Mouse (Mus musculus): ENCODE measurements at regions not wholly inside any gene's neighbourhood (a gene's known extent, or its start where the extent isn't known, plus 50 kb on each side); places are given as distances from the start of the nearest gene placed in this dataset.

DNA sequence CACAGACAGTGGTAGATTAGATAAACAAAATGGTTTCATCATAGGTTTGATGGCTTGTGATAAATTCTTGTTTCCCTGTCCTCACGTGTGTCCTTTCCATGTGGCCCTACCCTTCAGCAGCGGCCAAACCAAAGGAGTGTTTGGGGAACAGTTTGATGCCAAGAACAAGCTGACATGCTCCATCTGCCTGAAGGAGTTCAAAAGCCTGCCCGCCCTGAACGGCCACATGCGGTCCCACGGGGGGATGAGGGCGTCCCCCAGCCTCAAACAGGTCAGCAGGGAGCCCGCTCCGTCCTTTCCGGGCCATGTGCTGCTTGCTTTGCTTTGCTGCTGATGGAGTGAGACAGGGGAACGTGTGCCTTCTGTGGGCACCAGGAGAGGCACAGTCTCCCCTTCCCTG lies 51.0 kb upstream of the Mrps10 start:
- peaks cover 5% of the 10 kb centered on the region; the same call in 1 of the 2 replicates for H3K36me3 ChIP-seq (ENCODE audit: control insufficient read depth, insufficient read depth, low read length)
- ATAC-seq (replicated peaks; ENCODE audit: low FRiP score), result no peak
- WGBS, result 87% methylated on average over 11 of the region's 11 CpGs

GRCm38 (mm10) chr17:47313162-47313561 lies 55.5 kb upstream of the Mrps10 start:
- no peaks in the 10 kb centered on the region for H3K4me1 ChIP-seq (replicated peaks; ENCODE audit: control insufficient read depth, insufficient read depth, low read length)
- DNase-seq (ENCODE audit: low spot score) (no peak), ATAC-seq (replicated peaks; ENCODE audit: low FRiP score) (no peak)
- no peak overlapping the region for H3K4me3 ChIP-seq (ENCODE audit: low read depth, low read length)
- H3K4me2 ChIP-seq, result no peak overlapping the region
- H3K9ac ChIP-seq (ENCODE audit: low read depth, low read length), result no peak overlapping the region
- H3K9me3 ChIP-seq (ENCODE audit: control insufficient read depth, low read length), result no peaks in the 10 kb centered on the region
- no peak overlapping the region for H3K27ac ChIP-seq (ENCODE audit: low read depth, low read length)
- H3K36me3 ChIP-seq (ENCODE audit: control insufficient read depth, insufficient read depth, low read length), result peaks cover 5% of the 10 kb centered on the region; the same call in 1 of the 2 replicates
- WGBS, result 85% methylated on average over 7 of the region's 7 CpGs
- no peaks in the 10 kb centered on the region for H3K27me3 ChIP-seq (replicated peaks; ENCODE audit: control insufficient read depth, insufficient read depth, low read length)

More for the DNA sequence above, 51.0 kb upstream of the Mrps10 start:
- Histone ChIP-seq H3K4me1 (replicated peaks; ENCODE audit: control insufficient read depth, insufficient read depth, low read length) (peaks cover 7% of the 10 kb centered on the region), H3K9me3 (ENCODE audit: control insufficient read depth, low read length) (no peaks in the 10 kb centered on the region), H3K9ac (ENCODE audit: low read depth, low read length) (no peak overlapping the region), H3K27me3 (replicated peaks; ENCODE audit: control insufficient read depth, insufficient read depth, low read length) (no peaks in the 10 kb centered on the region), H3K27ac (ENCODE audit: low read depth, low read length) (no peak overlapping the region), H3K4me3 (ENCODE audit: low read depth, low read length) (no peak overlapping the region), H3K4me2 (no peak overlapping the region)
- no peak for DNase-seq (ENCODE audit: low spot score)

- H3K4me2 ChIP-seq, result no peak overlapping the region
- no peak overlapping the region for H3K27ac ChIP-seq (ENCODE audit: low read depth, low read length)
- no peak overlapping the region for H3K4me3 ChIP-seq (ENCODE audit: low read depth, low read length)
- no peak overlapping the region for H3K9ac ChIP-seq (ENCODE audit: low read depth, low read length)
- H3K9me3 ChIP-seq (ENCODE audit: control insufficient read depth, low read length), result no peaks in the 10 kb centered on the region
- H3K27me3 ChIP-seq (replicated peaks; ENCODE audit: control insufficient read depth, insufficient read depth, low read length), result no peaks in the 10 kb centered on the region
- no peaks in the 10 kb centered on the region for H3K4me1 ChIP-seq (replicated peaks; ENCODE audit: control insufficient read depth, insufficient read depth, low read length)
- WGBS, result 83% methylated on average over 5 of the region's 5 CpGs
- ATAC-seq (replicated peaks; ENCODE audit: low FRiP score), result no peak
- DNase-seq (ENCODE audit: low spot score), result no peak
- H3K36me3 ChIP-seq (ENCODE audit: control insufficient read depth, insufficient read depth, low read length), result peaks cover 5% of the 10 kb centered on the region; the same call in 1 of the 2 replicates
Measured at GRCm38 (mm10) chr17:47311272-47311671, 57.4 kb upstream of the Mrps10 start.

DNA sequence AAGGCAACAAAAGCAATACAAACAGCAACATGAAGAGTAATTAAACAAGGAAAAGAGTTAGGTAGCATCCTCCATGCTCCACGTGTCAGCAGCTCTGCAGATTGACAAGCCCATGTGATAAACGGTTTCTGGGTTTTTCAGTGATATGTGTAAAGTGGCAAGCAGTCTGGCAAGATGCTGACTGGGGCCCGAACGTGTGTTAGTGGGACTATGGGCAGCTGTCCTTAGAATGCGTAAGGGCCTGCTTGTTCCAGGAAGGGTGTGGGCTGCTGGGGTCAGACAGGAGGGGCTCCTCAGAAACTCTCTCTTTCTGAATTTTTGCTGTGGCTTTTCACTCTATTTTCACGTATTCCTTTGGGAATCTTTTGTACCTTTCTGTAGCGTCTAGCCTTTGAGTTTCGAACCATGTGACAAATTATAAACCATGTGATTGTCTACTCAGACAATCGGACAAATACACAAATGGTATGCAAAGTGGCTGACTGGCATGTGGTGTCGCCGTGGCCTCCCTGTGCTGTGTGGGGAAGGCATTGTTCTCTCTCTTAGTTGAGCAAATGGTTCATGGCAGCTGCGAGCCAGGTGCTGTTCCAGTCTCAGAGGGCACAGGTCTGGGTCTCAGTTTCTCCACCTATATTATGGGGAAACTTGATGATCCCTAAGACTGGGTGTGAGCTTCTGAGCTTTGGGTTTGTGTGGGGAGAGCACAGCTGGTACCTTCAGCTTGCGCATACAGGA lies 62.5 kb upstream of the Mrps10 start:
- no peaks in the 10 kb centered on the region for H3K27me3 ChIP-seq (replicated peaks; ENCODE audit: control insufficient read depth, insufficient read depth, low read length)
- H3K4me1 ChIP-seq (replicated peaks; ENCODE audit: control insufficient read depth, insufficient read depth, low read length), result no peaks in the 10 kb centered on the region
- no peak for ATAC-seq (replicated peaks; ENCODE audit: low FRiP score)
- H3K36me3 ChIP-seq (ENCODE audit: control insufficient read depth, insufficient read depth, low read length), result no peaks in the 10 kb centered on the region
- H3K4me3 ChIP-seq (ENCODE audit: low read depth, low read length), result no peak overlapping the region
- H3K4me2 ChIP-seq, result no peak overlapping the region
- H3K27ac ChIP-seq (ENCODE audit: low read depth, low read length), result no peak overlapping the region
- WGBS, result 80% methylated on average over 13 of the region's 13 CpGs
- no peak for DNase-seq (ENCODE audit: low spot score)
- H3K9ac ChIP-seq (ENCODE audit: low read depth, low read length), result no peak overlapping the region
- H3K9me3 ChIP-seq (ENCODE audit: control insufficient read depth, low read length), result no peaks in the 10 kb centered on the region

DNA sequence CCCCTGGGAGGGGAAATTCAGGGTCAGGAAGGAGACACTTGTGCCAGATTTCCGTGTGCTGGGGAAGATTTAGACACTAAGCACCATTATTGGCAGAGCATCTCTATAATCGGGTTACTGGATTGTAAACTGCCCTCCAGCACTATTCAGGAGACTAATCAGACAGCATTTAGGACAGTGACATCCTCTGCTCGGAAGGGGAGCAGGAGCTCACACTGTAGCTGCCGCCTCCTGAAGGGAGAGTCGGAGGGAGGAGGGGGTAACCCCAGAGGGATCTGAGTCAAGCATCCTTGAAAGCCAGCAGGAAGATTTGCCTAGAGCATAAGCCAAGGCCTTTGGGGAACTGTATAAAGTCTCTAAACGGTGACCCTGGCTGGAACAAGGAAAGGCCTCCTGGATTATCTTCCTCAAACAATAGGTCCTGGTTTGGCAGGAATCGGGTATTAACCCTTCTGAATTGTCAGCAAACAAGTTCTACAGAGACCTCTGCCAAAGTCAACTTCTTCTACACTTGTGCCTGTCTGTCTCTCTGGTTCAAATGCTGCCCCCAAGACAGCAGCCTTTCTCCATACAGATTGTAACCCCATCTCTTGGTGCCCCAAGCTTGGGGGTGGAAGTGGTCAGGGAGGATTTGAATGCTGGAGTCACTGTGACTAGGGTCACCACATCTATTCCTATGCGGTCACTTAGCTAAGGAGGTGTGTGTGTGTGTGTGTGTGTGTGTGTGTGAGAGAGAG lies 64.1 kb upstream of the Mrps10 start:
- no peak for DNase-seq (ENCODE audit: low spot score)

DNA sequence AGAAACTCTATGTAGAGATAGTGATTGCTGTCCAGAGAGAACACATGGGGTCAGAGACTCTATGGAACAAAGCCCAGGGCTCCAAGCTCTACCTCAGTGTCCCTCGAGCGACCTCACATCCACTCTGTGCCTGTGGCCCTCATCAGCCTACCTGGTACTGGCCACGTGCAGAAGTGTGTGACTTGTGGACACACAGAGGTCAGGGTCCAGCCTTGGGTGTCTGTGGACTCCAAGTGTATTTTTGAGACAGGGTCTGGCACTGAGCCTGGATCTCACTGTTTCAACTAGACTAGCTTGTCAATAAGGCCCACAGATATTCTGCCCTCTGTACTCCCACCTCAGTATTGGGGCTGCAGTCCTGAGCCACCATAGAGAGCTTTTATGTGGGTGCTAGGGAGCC lies 65.1 kb upstream of the Mrps10 start:
- Histone ChIP-seq H3K4me2 (no peak overlapping the region), H3K9ac (ENCODE audit: low read depth, low read length) (no peak overlapping the region), H3K36me3 (ENCODE audit: control insufficient read depth, insufficient read depth, low read length) (no peaks in the 10 kb centered on the region), H3K4me3 (ENCODE audit: low read depth, low read length) (no peak overlapping the region), H3K27ac (ENCODE audit: low read depth, low read length) (no peak overlapping the region), H3K9me3 (ENCODE audit: control insufficient read depth, low read length) (no peaks in the 10 kb centered on the region), H3K27me3 (replicated peaks; ENCODE audit: control insufficient read depth, insufficient read depth, low read length) (no peaks in the 10 kb centered on the region), H3K4me1 (replicated peaks; ENCODE audit: control insufficient read depth, insufficient read depth, low read length) (no peaks in the 10 kb centered on the region)
- no peak for DNase-seq (ENCODE audit: low spot score)
- 85% methylated on average over 3 of the region's 3 CpGs for WGBS
- ATAC-seq (replicated peaks; ENCODE audit: low FRiP score), result no peak

More for the DNA sequence above, 64.1 kb upstream of the Mrps10 start:
- no peaks in the 10 kb centered on the region for H3K36me3 ChIP-seq (ENCODE audit: control insufficient read depth, insufficient read depth, low read length)
- WGBS, result 70% methylated on average over 8 of the region's 8 CpGs
- no peak overlapping the region for H3K9ac ChIP-seq (ENCODE audit: low read depth, low read length)
- no peaks in the 10 kb centered on the region for H3K4me1 ChIP-seq (replicated peaks; ENCODE audit: control insufficient read depth, insufficient read depth, low read length)
- no peaks in the 10 kb centered on the region for H3K9me3 ChIP-seq (ENCODE audit: control insufficient read depth, low read length)
- H3K27me3 ChIP-seq (replicated peaks; ENCODE audit: control insufficient read depth, insufficient read depth, low read length), result no peaks in the 10 kb centered on the region
- no peak overlapping the region for H3K4me2 ChIP-seq
- H3K4me3 ChIP-seq (ENCODE audit: low read depth, low read length), result no peak overlapping the region
- H3K27ac ChIP-seq (ENCODE audit: low read depth, low read length), result no peak overlapping the region
- ATAC-seq (replicated peaks; ENCODE audit: low FRiP score), result no peak

DNA sequence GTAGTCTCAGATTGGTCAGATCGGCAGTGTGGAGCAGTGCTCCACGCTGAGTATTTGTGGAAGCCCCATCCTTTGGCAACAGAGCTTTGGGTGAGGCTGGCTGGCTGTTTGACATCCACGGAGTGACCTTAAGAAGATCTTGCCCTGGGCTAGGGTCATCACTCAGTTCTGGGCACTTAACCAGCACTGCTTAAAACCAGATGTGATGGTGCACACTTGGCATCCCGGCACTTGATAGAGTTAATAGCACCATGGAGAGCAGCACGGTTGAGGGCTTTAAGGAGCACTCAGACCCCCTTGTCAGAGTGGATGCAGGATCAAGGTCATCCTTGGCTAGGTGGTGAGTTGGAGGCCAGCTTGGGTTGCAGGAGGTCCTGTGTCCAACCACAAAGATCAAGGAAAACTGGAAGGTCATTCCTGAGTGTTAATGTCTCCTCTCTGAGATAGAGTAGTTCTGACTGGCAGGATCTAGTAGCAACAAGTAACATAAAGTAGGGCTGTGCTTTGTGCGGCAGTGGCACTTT lies 70.2 kb upstream of the Mrps10 start:
- Histone ChIP-seq H3K9me3 (ENCODE audit: control insufficient read depth, low read length) (no peaks in the 10 kb centered on the region), H3K36me3 (ENCODE audit: control insufficient read depth, insufficient read depth, low read length) (no peaks in the 10 kb centered on the region), H3K4me2 (no peak overlapping the region), H3K27ac (ENCODE audit: low read depth, low read length) (no peak overlapping the region), H3K4me3 (ENCODE audit: low read depth, low read length) (no peak overlapping the region), H3K27me3 (replicated peaks; ENCODE audit: control insufficient read depth, insufficient read depth, low read length) (no peaks in the 10 kb centered on the region), H3K9ac (ENCODE audit: low read depth, low read length) (no peak overlapping the region), H3K4me1 (replicated peaks; ENCODE audit: control insufficient read depth, insufficient read depth, low read length) (peaks cover 32% of the 10 kb centered on the region)
- 87% methylated on average over 6 of the region's 6 CpGs for WGBS
- no peak for DNase-seq (ENCODE audit: low spot score)
- ATAC-seq (replicated peaks; ENCODE audit: low FRiP score), result no peak

DNA sequence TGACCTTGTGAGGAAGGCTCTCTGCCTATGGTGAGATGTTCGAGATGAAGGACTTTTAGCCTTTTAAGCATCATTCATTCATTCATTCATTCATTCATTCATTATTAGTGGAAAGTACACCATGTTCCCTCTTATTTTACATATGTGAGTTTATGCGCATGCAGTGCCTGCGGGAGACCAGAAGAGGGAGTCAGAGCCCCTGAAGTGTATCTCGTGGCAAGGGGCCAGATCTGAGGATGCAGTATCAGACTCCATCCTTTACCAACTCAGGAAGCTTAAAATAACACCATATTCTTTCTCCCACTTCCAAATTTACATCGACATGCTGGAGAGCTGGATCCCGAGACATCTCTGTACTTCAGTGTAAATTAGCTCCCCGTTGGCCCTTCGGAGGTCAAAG lies 70.7 kb upstream of the Mrps10 start:
- Histone ChIP-seq H3K4me2 (no peak overlapping the region), H3K36me3 (ENCODE audit: control insufficient read depth, insufficient read depth, low read length) (no peaks in the 10 kb centered on the region), H3K4me1 (replicated peaks; ENCODE audit: control insufficient read depth, insufficient read depth, low read length) (peaks cover 35% of the 10 kb centered on the region), H3K4me3 (ENCODE audit: low read depth, low read length) (no peak overlapping the region), H3K9me3 (ENCODE audit: control insufficient read depth, low read length) (no peaks in the 10 kb centered on the region), H3K27me3 (replicated peaks; ENCODE audit: control insufficient read depth, insufficient read depth, low read length) (no peaks in the 10 kb centered on the region), H3K27ac (ENCODE audit: low read depth, low read length) (no peak overlapping the region), H3K9ac (ENCODE audit: low read depth, low read length) (no peak overlapping the region)
- DNase-seq (ENCODE audit: low spot score) (no peak), ATAC-seq (replicated peaks; ENCODE audit: low FRiP score) (no peak)
- WGBS, result 81% methylated on average over 8 of the region's 8 CpGs

Data from liver, embryonic 11.5 days (tissue).